8 mouse cellular contexts compared by ENCODE assay signal in genomic region chr8:70418954-70419353, GRCm38 (mm10). TPM values are rescaled to one million over a fixed set of nuclear protein-coding genes. Genes with fewer than 3 reads are reported as not detected.
A peak's percentile ranks its signal among the peaks of the same experiment; 100 is the strongest.
DNase-seq lines count a peak whose midpoint lies in the region; TF ChIP-seq lines count a peak whose summit lies in the region.

No protein-coding gene starts in this region.

- no peak for TF ChIP-seq POLR2A in cerebellum, adult 2 months (IDR thresholded peaks at IDR 0.05; ENCODE audit: borderline replicate concordance, insufficient read depth, low read length)

- 9% methylated on average over 14 of the region's 14 CpGs for WGBS in cerebellum, adult 2 months

- TF ChIP-seq CTCF in cerebellum, adult 2 months (IDR thresholded peaks at IDR 0.05; ENCODE audit: borderline replicate concordance, insufficient read depth, low read depth, low read length), result no peak

- DNase-seq in cerebellum, adult 2 months, result peak; percentile 63 to 65
- no peak for DNase-seq in cerebellum, adult 11 months
- peak; percentile 63 for DNase-seq in ovary, postnatal 36 days (ENCODE audit: low spot score)
- DNase-seq in ovary, postnatal 10 days (ENCODE audit: low spot score), result no peak
- DNase-seq in kidney, postnatal 4 days, result peak; percentile 65 to 75
- peak; percentile 63 to 74 for DNase-seq in right cerebral cortex, adult 2 months (ENCODE audit: low spot score in 2 of 2)
- DNase-seq in gastrocnemius, postnatal 25 days, result no peak
- no peak for DNase-seq in urinary bladder, postnatal 10 days (ENCODE audit: low spot score)

- peaks cover 78% of the 10 kb centered on the region for H3K4me1 ChIP-seq in cerebellum, adult 2 months (ENCODE audit: control insufficient read depth, insufficient read depth, low read length)

- no peak overlapping the region for H3K4me3 ChIP-seq in cerebellum, adult 2 months (replicated peaks; ENCODE audit: insufficient read depth, low read depth, low read length)

- H3K27ac ChIP-seq in cerebellum, adult 2 months (ENCODE audit: insufficient read depth, low read length), result peak overlapping the region; percentile 83

- H3K27me3 ChIP-seq in cerebellum, adult 2 months (ENCODE audit: control insufficient read depth, insufficient read depth, low read length), result no peaks in the 10 kb centered on the region

RNA-seq across cellular contexts. Expression of gene Crtc1, which starts 20.4 kb away (rescaled TPM):
- 90.2 and 105 TPM in 2 replicates for polyA plus RNA-seq in cerebellum, adult 2 months (2012; rRNA removed)
- 1 to 10 TPM; 6.1 to 6.4 TPM for total RNA-seq in gastrocnemius, postnatal 25 days (2021)

RNA-seq across cellular contexts. Expression of gene Comp, which starts 45.6 kb away (rescaled TPM):
- 2.2 and 3.1 TPM in 2 replicates for polyA plus RNA-seq in cerebellum, adult 2 months (2012; rRNA removed)
- total RNA-seq in gastrocnemius, postnatal 25 days (2021), result 10 to 100 TPM in 1 of 2 experiments, 1 to 10 TPM in 1; 5.9 to 14.7 TPM

RNA-seq across cellular contexts. Expression of gene Klhl26, which starts 57.8 kb away (rescaled TPM):
- polyA plus RNA-seq in cerebellum, adult 2 months (2012; rRNA removed), result 62.4 and 68.5 TPM in 2 replicates
- total RNA-seq in gastrocnemius, postnatal 25 days (2021), result 1 to 10 TPM; 4.9 to 6.1 TPM

Comparison
In these comparisons a context has a peak if more than half of its experiments do, and no peak if none do; other contexts are left out.
1. DNase-seq: peak in cerebellum, adult 2 months (2 of 2), ovary, postnatal 36 days (single experiment), kidney, postnatal 4 days (2 of 2) and right cerebral cortex, adult 2 months (2 of 2); none in cerebellum, adult 11 months (single experiment), ovary, postnatal 10 days (single experiment), gastrocnemius, postnatal 25 days (single experiment) and urinary bladder, postnatal 10 days (single experiment).